Mouse (Mus musculus) left cerebral cortex, adult 11 months (tissue): ENCODE measurements around the gene Tspan4.

ENCODE experiments used
- DNase-seq: peaks from one replicate; pipeline ENCODE4 v3.0.0; 2022; ENCODE audit warnings: low spot score

Tspan4 gene

GRCm38 (mm10) chr7:141477578-141478269 is 2.7 kb downstream of the Tspan4 start:
- DNase-seq: no peak

- DNase-seq: no peak
Measured at GRCm38 (mm10) chr7:141478270-141478748, 3.3 kb downstream of the Tspan4 start.

- DNase-seq: no peak
Measured at GRCm38 (mm10) chr7:141480842-141481497, 5.9 kb downstream of the Tspan4 start.

- DNase-seq: no peak
Measured at GRCm38 (mm10) chr7:141481498-141482401, 6.7 kb downstream of the Tspan4 start.

- DNase-seq: no peak
Measured at GRCm38 (mm10) chr7:141482531-141483024, 7.5 kb downstream of the Tspan4 start.

- DNase-seq: no peak
Measured at GRCm38 (mm10) chr7:141483114-141483653, 8.1 kb downstream of the Tspan4 start.

- no peak for DNase-seq
Measured at GRCm38 (mm10) chr7:141484186-141485120, 9.4 kb downstream of the Tspan4 start.

- DNase-seq: no peak
Measured at GRCm38 (mm10) chr7:141485186-141485585, 10.1 kb downstream of the Tspan4 start.

GRCm38 (mm10) chr7:141485606-141486005 is 10.6 kb downstream of the Tspan4 start:
- DNase-seq: no peak

- no peak for DNase-seq
Measured at GRCm38 (mm10) chr7:141486239-141486638, 11.2 kb downstream of the Tspan4 start.

- no peak for DNase-seq
Measured at GRCm38 (mm10) chr7:141487141-141487540, 12.1 kb downstream of the Tspan4 start.

GRCm38 (mm10) chr7:141491151-141491550 is 16.1 kb downstream of the Tspan4 start:
- no peak for DNase-seq

GRCm38 (mm10) chr7:141492738-141493137 is 17.7 kb downstream of the Tspan4 start:
- no peak for DNase-seq

GRCm38 (mm10) chr7:141493729-141494128 is 18.7 kb downstream of the Tspan4 start:
- DNase-seq: no peak

- DNase-seq: no peak
Measured at GRCm38 (mm10) chr7:141495379-141495778, 20.3 kb downstream of the Tspan4 start.

GRCm38 (mm10) chr7:141495940-141496339 is 20.9 kb downstream of the Tspan4 start:
- DNase-seq: no peak

GRCm38 (mm10) chr7:141497600-141497999 is 22.6 kb downstream of the Tspan4 start:
- no peak for DNase-seq

GRCm38 (mm10) chr7:141501820-141502555 is 26.9 kb downstream of the Tspan4 start:
- DNase-seq: no peak

- DNase-seq: no peak
Measured at GRCm38 (mm10) chr7:141502556-141502905, 27.5 kb downstream of the Tspan4 start.

- no peak for DNase-seq
Measured at GRCm38 (mm10) chr7:141506278-141506677, 31.2 kb downstream of the Tspan4 start.
